Mouse (Mus musculus): Measurements from ENCODE around the gene Mvd. TPM values are rescaled to one million over a fixed set of nuclear protein-coding genes. Genes with fewer than 3 reads are reported as not detected.
A peak's percentile ranks its signal among the peaks of the same experiment; 100 is the strongest.

Gene Mvd
- polyA plus RNA-seq, 1 experiment from 2014 or later = 38.7 TPM

- H3K4me2 ChIP-seq = peak overlapping the region; percentile 91
- ATAC-seq (ENCODE audit: insufficient read depth, low FRiP score, low read depth) = peak; percentile 37; the same call in 1 of the 2 replicates
- no peak overlapping the region for H3K9ac ChIP-seq
- H3K9me3 ChIP-seq = no peaks in the 10 kb centered on the region
- H3K4me3 ChIP-seq (replicated peaks) = peak overlapping the region; percentile 66
- H3K27me3 ChIP-seq (replicated peaks) = no peaks in the 10 kb centered on the region
- H3K4me1 ChIP-seq = peaks cover 21% of the 10 kb centered on the region
- H3K27ac ChIP-seq = peak overlapping the region; percentile 87
- 58% methylated on average over 11 of the region's 11 CpGs for WGBS
- peaks cover 12% of the 10 kb centered on the region; the same call in 1 of the 2 replicates for H3K36me3 ChIP-seq
Measured at GRCm38 (mm10) chr8:122433269-122433905, 9.8 kb downstream of the Mvd start.

DNA sequence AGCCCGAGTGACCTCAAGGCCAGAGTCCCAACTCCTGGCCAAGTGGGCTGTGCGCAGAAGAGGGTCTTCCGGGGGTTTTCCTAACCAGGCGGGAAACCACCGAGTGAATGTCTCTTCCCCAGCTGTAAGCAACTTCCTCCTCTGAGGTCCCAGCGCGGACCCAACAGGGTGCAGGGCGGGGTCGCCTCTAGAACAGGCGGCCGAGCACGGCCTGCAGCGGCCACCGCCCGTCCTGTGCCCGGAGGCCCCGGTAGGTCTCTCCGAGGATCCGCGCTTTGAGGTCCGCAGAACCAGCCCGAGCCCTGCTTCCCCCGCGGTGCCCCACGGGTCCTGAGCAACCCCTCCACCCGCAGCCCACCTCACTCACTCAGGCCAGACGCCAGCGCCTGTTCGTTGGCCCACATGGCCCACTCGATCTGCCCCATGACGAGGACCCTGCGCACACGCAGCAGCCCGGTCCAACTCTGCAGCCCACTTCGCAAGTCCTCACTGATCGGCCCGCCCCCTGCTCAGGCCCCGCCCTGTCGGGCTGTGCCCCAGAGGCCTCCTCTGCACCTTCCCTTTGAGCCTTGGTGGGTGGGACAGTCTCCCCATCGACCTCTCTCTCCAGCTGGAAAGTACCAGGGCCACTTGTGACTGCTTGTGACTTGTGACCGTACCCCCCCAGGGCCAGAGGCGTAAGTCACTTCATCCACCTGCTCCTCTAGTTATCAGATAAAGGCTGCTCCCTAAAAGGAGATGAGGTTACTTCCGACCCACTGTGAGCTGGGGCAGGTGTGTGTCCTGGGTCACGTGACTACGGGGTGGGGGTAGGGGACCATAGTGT lies 10.6 kb downstream of the Mvd start, which contains the start of gene Cyba:
Gene Cyba, minus strand, starts transcription at position 488 of the 826 bp plus-strand sequence.
- ATAC-seq (ENCODE audit: insufficient read depth, low FRiP score, low read depth) = peak; percentile 82
- Histone ChIP-seq H3K9ac (peak within 1 kb of the TSS; percentile 73), H3K27ac (peak within 1 kb of the TSS; percentile 87), H3K27me3 (replicated peaks) (no peaks in the 10 kb centered on the region), H3K36me3 (peaks cover 12% of the 10 kb centered on the region; the same call in 1 of the 2 replicates), H3K4me2 (peak within 1 kb of the TSS; percentile 91), H3K9me3 (no peaks in the 10 kb centered on the region), H3K4me1 (peaks cover 21% of the 10 kb centered on the region), H3K4me3 (replicated peaks) (peak within 1 kb of the TSS; percentile 66)
- WGBS = 4% methylated on average over 45 of the region's 45 CpGs

- Histone ChIP-seq H3K9ac (peak overlapping the region; percentile 73), H3K4me3 (replicated peaks) (peak overlapping the region; percentile 66), H3K36me3 (peaks cover 12% of the 10 kb centered on the region; the same call in 1 of the 2 replicates), H3K27ac (peak overlapping the region; percentile 87), H3K9me3 (no peaks in the 10 kb centered on the region), H3K4me2 (peak overlapping the region; percentile 91), H3K27me3 (replicated peaks) (no peaks in the 10 kb centered on the region), H3K4me1 (peaks cover 21% of the 10 kb centered on the region)
- ATAC-seq (ENCODE audit: insufficient read depth, low FRiP score, low read depth) = 0 out of 2 replicates have a peak, but pooled peaks have one; percentile 2
- WGBS = 26% methylated on average over 18 of the region's 18 CpGs
Measured at GRCm38 (mm10) chr8:122431694-122432442, 11.4 kb downstream of the Mvd start.

DNA sequence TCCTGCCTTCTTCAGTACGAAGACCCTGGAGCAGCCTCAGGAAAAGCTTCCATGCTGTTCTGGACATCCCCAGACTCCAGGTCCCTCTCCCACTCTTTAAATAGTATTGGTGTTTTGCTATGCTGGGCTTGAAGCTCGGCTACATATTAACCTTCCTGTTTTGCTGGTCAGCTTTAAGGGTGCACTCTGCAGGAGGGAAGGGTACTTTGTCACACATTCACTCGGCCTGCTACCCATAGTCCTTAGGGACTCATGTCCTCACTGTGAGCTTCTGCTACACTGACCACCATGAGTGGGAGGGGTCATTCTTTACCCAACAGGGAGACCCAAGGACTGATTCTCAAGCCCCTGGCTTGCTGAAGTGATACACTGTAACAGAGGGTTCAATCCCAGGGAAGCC lies 12.6 kb downstream of the Mvd start:
- Histone ChIP-seq H3K9ac (no peak overlapping the region), H3K9me3 (no peaks in the 10 kb centered on the region), H3K4me3 (replicated peaks) (no peak overlapping the region), H3K27ac (peak overlapping the region; percentile 40; the same call in 1 of the 2 replicates), H3K27me3 (replicated peaks) (no peaks in the 10 kb centered on the region), H3K4me1 (peaks cover 21% of the 10 kb centered on the region), H3K4me2 (no peak overlapping the region), H3K36me3 (peaks cover 3% of the 10 kb centered on the region; the same call in 1 of the 2 replicates)
- 64% methylated on average over 3 of the region's 3 CpGs for WGBS
- ATAC-seq (ENCODE audit: insufficient read depth, low FRiP score, low read depth) = no peak

DNA sequence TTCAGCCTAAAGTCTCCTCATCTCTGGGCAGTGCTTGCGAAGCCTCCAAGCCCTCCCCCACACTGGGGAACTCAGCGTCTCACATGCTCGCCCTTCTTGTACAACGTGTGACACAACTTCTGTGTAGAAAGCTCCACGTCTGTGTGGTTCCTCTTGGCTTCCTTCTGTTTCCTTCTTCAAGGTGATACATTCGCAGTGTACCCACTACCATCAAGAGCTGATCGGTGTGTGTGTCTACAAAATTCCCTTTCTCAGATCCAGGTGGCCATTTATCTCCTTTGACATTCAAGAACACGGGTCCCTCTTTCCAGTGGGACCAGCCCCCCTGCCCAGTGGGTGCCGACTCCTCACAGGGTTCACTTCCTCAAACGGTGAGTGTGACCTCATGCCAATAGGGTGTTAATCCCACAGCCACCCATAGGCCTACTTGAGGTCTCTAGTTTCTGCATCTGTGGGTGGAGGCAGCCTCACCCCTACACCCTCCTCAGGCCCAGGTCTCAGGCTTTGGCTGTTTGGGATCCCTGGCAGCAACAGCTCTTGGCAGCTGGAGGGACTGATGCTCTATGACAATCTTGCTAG lies 13.1 kb downstream of the Mvd start:
- 70% methylated on average over 10 of the region's 10 CpGs for WGBS
- Histone ChIP-seq H3K36me3 (peaks cover under 1% of the 10 kb centered on the region; the same call in 1 of the 2 replicates), H3K27me3 (replicated peaks) (no peaks in the 10 kb centered on the region), H3K9me3 (no peaks in the 10 kb centered on the region), H3K4me1 (peaks cover 21% of the 10 kb centered on the region), H3K4me3 (replicated peaks) (no peak overlapping the region), H3K4me2 (no peak overlapping the region), H3K9ac (no peak overlapping the region), H3K27ac (peak overlapping the region; percentile 40; the same call in 1 of the 2 replicates)
- no peak for ATAC-seq (ENCODE audit: insufficient read depth, low FRiP score, low read depth)

DNA sequence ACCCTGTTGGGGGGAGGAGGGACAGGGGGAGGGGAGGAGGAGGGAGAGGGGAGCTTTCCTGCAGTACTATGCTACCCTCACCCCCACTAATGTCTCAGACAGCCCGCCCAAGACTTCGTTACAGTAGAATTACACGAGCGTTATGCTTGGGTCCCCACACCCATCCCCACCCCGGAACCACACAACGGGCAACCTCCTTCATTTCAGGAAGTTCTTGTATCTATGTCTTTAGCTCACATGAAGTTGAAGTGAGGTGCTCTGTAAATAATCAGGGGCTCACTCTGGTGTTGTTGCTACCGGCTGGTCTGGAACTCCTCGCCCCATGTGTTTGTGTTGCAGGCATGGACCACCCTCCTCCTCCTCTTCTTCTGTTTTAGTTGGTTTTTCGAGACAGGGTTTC lies 15.1 kb downstream of the Mvd start:
- Histone ChIP-seq H3K36me3 (peaks cover 3% of the 10 kb centered on the region; the same call in 1 of the 2 replicates), H3K4me3 (replicated peaks) (no peak overlapping the region), H3K9me3 (no peaks in the 10 kb centered on the region), H3K9ac (no peak overlapping the region), H3K27ac (no peak overlapping the region), H3K4me1 (peaks cover 19% of the 10 kb centered on the region), H3K4me2 (no peak overlapping the region), H3K27me3 (replicated peaks) (no peaks in the 10 kb centered on the region)
- ATAC-seq (ENCODE audit: insufficient read depth, low FRiP score, low read depth) = no peak
- 91% methylated on average over 9 of the region's 9 CpGs for WGBS

- no peaks in the 10 kb centered on the region for H3K9me3 ChIP-seq
- no peaks in the 10 kb centered on the region for H3K27me3 ChIP-seq (replicated peaks)
- no peak overlapping the region for H3K9ac ChIP-seq
- WGBS = 88% methylated on average over 7 of the region's 7 CpGs
- H3K4me1 ChIP-seq = peaks cover 14% of the 10 kb centered on the region
- no peak overlapping the region for H3K4me2 ChIP-seq
- no peak overlapping the region for H3K27ac ChIP-seq
- peaks cover 3% of the 10 kb centered on the region; the same call in 1 of the 2 replicates for H3K36me3 ChIP-seq
- ATAC-seq (ENCODE audit: insufficient read depth, low FRiP score, low read depth) = no peak
- no peak overlapping the region for H3K4me3 ChIP-seq (replicated peaks)
Measured at GRCm38 (mm10) chr8:122427607-122428006, 15.6 kb downstream of the Mvd start.

DNA sequence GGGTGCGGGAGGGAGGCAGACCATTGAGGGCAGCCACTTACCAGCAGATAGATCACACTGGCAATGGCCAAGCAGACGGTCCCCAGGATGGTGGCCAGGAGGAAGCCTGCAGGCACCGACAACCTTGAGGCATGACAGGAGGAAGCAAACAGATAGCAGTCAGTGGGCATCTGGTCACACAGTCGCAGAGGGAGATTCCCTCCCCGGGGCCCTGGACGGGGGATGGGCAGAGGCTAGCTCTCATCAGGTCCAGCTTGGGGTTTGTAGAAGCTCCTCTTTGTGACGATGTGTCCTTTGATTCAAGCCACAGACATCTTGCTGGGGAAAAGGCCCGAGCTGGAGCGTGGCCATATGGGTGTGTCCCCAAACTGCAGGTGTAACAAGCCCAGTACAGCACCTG lies 17.1 kb downstream of the Mvd start:
- 73% methylated on average over 9 of the region's 9 CpGs for WGBS
- peaks cover under 1% of the 10 kb centered on the region; the same call in 1 of the 2 replicates for H3K4me1 ChIP-seq
- no peak overlapping the region for H3K9ac ChIP-seq
- H3K4me2 ChIP-seq = no peak overlapping the region
- no peak for ATAC-seq (ENCODE audit: insufficient read depth, low FRiP score, low read depth)
- peaks cover 3% of the 10 kb centered on the region; the same call in 1 of the 2 replicates for H3K36me3 ChIP-seq
- H3K27me3 ChIP-seq (replicated peaks) = no peaks in the 10 kb centered on the region
- H3K4me3 ChIP-seq (replicated peaks) = no peak overlapping the region
- no peak overlapping the region for H3K27ac ChIP-seq
- H3K9me3 ChIP-seq = no peaks in the 10 kb centered on the region

- no peak overlapping the region for H3K9ac ChIP-seq
- no peak overlapping the region for H3K27ac ChIP-seq
- 0 out of 2 replicates have a peak, but pooled peaks cover 4% of the 10 kb centered on the region for H3K4me1 ChIP-seq
- 0 out of 2 replicates have a peak, but pooled peaks cover 3% of the 10 kb centered on the region for H3K36me3 ChIP-seq
- H3K27me3 ChIP-seq (replicated peaks) = no peaks in the 10 kb centered on the region
- H3K4me2 ChIP-seq = no peak overlapping the region
- 45% methylated on average over 5 of the region's 5 CpGs for WGBS
- ATAC-seq (ENCODE audit: insufficient read depth, low FRiP score, low read depth) = no peak
- no peak overlapping the region for H3K4me3 ChIP-seq (replicated peaks)
- no peaks in the 10 kb centered on the region for H3K9me3 ChIP-seq
Measured at GRCm38 (mm10) chr8:122423659-122424058, 19.6 kb downstream of the Mvd start.

DNA sequence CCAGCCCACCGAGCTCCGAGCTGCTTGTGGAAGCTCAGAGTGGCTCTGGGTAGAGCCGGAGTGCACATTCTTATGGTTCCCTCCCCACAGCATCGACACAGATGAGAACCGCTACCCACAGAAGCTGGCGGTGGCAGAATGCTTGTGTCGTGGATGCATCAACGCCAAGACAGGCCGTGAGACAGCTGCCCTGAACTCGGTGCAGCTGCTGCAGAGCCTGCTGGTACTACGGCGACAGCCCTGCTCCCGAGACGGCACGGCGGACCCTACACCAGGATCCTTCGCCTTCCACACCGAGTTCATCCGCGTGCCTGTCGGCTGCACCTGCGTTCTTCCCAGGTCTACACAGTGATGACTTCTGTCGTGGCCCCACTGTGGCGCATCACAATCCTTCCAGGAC lies 20.0 kb downstream of the Mvd start:
- no peak for ATAC-seq (ENCODE audit: insufficient read depth, low FRiP score, low read depth)

More for the DNA sequence above, 20.0 kb downstream of the Mvd start:
- Histone ChIP-seq H3K36me3 (0 out of 2 replicates have a peak, but pooled peaks cover 3% of the 10 kb centered on the region), H3K27me3 (replicated peaks) (no peaks in the 10 kb centered on the region), H3K27ac (no peak overlapping the region), H3K4me2 (no peak overlapping the region), H3K4me3 (replicated peaks) (no peak overlapping the region), H3K4me1 (0 out of 2 replicates have a peak, but pooled peaks cover 4% of the 10 kb centered on the region), H3K9ac (no peak overlapping the region), H3K9me3 (no peaks in the 10 kb centered on the region)
- WGBS = 79% methylated on average over 24 of the region's 24 CpGs
